Mouse (Mus musculus) liver, postnatal 0 days (tissue): ENCODE results near the gene Fosl2.

ENCODE experiments used
- CTCF ChIP-seq: sonication (generic); IDR thresholded peaks from 2 replicates; pipeline ENCODE4 v1.5.1; 2016; ENCODE audit warnings: antibody characterized with exemption, low read depth
- EP300 ChIP-seq: IDR thresholded peaks from 2 replicates; pipeline ENCODE4 v1.6.1; 2016; ENCODE audit warnings: antibody characterized with exemption, low read depth, mild to moderate bottlenecking

DNA sequence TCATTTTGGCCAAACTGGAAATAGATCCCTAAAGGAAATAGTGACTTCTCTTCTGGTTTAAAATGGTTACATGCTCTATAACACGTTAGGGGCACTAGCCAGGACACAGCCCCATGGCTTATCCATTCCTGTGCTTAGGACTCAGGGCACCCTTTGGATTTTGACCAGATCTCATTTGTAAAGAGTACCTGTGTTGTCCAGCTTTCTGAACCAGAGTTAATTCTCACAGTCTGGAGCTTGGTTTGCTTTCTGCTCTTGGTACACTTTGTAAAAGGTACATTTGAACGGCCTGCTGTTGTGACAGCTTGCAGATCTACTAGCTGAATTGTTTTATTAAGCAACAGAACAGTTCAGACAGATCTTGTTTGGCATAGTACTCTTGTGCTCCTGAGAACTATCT lies 71.1 kb downstream of the Fosl2 start:
- TF ChIP-seq EP300: no peak
- TF ChIP-seq CTCF: no peak
